Mouse (Mus musculus) spleen, adult 2 months (tissue): Measurements from ENCODE around the gene Ctbp1.

Experiments
- CTCF ChIP-seq: fragments of 200-500 bp; IDR thresholded peaks from 2 replicates; pipeline ENCODE4 v1.5.1; 2011; ENCODE audit warnings: mild to moderate bottlenecking, inconsistent platforms; ENCODE audit not compliant: insufficient read depth, insufficient read length, insufficient replicate concordance; ENCODE audit errors: extremely low read depth
- POLR2A ChIP-seq: fragments of 200-500 bp; IDR thresholded peaks from 2 replicates; pipeline ENCODE4 v1.6.1; 2011; ENCODE audit warnings: low read depth, low read length, inconsistent platforms

DNA sequence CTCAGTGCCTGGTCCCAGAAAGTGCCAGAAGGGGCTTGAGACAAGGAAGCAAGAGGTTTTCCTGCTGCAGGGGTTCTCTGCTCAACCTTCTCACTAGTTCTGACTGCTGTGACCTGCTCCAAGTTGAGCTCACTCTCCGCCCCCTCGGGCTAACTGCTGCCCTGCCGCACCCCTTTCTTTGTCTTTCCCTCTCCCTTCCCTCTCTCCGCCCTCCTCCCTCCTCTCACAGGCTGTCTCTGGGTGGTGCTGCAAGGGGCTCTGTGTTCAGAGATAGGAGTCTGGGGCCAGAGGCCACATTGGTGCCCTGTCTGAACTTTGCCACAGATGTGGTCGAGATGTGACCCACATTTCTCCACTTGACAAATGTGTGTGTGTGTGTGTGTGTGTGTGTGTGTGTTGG, 56.7 kb downstream of the Ctbp1 start, which contains the start of gene Spon2:
- no peak for TF ChIP-seq CTCF
- no peak for TF ChIP-seq POLR2A
